Mouse (Mus musculus) erythroblast, embryonic 14.5 days (primary cell): Measurements from ENCODE around the gene Smad3.

Experiments used
- GATA1 ChIP-seq: IDR thresholded peaks from 2 replicates; pipeline ENCODE4 v1.6.1; 2012; ENCODE audit warnings: low read length, inconsistent platforms, mixed read lengths
- TAL1 ChIP-seq: IDR thresholded peaks from 3 replicates; pipeline ENCODE4 v1.6.1; 2012; ENCODE audit warnings: low read length, inconsistent platforms, mixed read lengths

DNA sequence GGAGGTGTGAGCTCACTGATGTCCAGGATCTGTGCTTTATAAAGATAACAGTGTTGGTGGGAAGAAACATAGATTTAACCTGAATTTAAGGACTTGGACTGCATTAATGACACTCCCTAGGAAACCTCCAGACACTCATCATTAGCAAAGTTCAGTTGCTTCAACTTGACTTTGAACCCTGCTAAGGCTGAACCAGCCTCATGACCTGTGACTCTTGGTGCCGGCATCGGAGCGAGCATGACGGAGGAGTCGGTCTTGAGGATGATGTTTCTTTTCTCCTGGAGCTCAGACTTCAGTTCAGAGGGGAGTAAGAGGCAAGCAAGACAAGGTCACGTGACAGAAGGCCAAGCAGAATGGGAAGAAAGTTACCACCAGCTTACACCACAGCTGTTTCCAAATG, 113.8 kb downstream of the Smad3 start:
- TF ChIP-seq GATA1 (no peak), TAL1 (no peak)
